Mouse (Mus musculus): ENCODE results near the gene Slc46a3. TPM values are rescaled to one million over a fixed set of nuclear protein-coding genes. Genes with fewer than 3 reads are reported as not detected.

Slc46a3 gene
- polyA plus RNA-seq (2017; shearing (Covaris generic)) = 31.1 TPM

DNA sequence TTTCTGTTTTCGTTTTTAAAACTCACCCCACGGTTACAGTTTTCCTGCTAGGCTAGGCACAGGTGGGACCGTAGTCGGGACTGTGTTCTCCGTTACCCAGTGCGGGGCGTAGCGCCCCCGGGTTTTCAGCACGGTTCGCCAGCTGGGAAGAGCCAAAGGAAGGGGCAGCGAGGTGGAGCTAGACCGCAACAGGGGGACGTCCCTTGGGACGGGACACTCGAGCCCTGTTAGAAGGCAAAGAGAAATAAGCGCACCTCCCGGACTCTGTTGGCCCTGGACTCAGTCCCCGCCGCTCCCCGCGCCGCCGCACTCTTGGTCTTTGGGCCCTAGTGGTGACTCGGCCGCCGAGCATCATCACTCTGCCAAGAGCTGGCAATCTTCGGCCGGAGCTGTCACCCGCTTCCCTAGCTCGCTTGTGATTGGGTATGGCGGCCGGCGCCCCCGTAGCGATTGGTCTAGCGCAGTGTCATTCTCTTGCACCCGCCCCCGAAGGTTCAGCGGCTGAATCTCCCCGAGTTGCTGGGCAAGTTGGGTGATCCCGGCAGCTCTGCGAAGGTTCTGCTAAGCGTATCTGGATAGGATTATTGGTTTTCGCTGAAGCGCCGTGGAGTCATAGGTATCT, at the start of gene Slc46a3:
Gene Slc46a3 (minus strand): TSS at position 361 of the 622 bp plus-strand sequence.

DNA sequence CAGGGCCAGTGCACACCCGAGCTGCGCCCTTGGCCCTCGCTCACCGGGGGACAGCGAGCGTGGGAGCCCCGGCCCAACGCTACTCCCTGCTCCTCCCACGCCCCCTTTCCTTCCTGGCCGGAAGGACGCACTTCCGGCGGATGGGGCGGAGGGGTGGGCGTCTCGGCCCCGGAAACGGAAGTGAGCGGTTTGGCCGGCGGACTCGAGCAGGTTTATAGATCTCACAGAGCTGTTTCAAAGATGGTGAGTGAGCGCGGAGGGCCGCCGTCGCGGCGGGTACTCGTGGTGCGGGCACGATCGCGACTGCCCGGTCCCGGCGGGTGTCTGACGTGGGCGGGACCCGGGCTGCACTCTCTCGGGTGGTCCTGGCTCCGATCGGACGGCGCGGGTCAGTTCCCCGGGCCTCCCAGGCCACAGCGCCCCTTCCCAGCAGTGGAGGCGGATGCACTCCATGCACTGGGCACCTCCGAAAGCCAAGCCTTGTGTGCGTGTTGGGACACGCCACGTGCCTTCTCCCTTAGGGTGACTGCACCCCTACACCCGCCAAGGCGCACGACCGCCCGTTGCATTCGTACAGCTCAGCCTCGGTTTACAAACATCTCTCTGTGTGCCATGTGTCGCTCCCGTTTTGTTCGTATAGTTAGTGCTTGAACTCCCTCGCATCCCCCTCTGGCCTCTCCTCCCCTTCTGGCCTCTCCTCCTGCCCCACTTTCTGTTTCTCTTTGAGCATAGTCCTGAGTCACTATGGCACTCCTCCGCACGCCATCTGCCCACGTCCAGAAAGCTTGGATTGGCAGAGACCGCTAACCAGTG, 34.0 kb downstream of the Slc46a3 start, which contains the start of gene Pomp:
Gene Pomp (plus strand): TSS at position 13 of the 813 bp plus-strand sequence.

Other genes with a start within 250 kb of the Slc46a3 start
- not detected for gene Flt1, start 168.8 kb downstream of the Slc46a3 start, polyA plus RNA-seq (2017; shearing (Covaris generic))
- gene Pomp, start 34.4 kb downstream of the Slc46a3 start, polyA plus RNA-seq (2017; shearing (Covaris generic)) = 411 TPM
- 1.7 TPM for gene Mtus2, start 62.5 kb upstream of the Slc46a3 start, polyA plus RNA-seq (2017; shearing (Covaris generic))

Measured in inflammation-experienced regulatory T-cells, adult 16 weeks (primary cell).